Mouse (Mus musculus): ENCODE measurements around the gene Mob1a.

DNA sequence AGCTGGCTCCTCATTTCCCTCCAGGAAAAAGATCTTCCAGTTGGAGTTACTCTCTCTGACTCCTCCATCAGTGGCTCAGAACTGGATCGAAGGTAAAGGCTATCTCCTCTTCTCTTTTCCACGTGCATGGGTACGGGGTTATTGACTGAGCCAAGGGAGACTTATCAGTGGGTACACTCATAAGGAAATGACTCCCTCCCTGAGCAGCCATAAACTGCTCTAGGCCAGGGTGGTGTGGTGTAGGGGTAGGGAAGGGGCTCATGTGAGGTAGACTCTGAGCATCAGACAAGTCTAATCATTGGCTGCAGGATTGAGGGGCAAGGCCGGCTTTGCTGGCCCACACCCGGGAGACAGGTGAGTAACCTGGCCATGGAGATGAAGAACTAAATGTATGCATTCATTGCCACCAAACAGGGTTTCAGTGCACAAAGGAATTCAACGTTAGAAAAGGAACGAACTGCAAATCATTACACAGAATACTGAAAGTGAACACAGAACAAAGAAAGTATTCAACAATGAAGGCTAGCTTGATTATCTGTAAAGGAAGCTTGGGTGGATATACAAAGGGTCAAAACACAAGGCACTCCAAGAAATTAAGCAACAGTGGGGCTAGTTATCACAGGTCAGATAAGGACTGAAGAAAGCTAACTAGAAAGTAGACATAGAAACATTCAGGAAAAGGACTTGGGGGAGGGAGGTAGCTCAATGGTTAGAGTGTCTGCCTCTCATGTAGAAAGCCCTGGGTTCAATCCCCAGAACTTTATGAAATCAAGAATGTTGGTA is 25.2 kb upstream of the Mob1a start:
- no peak for TF ChIP-seq HCFC1 (IDR thresholded peaks at IDR 0.05; ENCODE audit: borderline replicate concordance, insufficient read depth, low read length)
- no peak for TF ChIP-seq CHD2 (IDR thresholded peaks at IDR 0.05; ENCODE audit: low read depth, low read length)
- TF ChIP-seq ZNF384 (IDR thresholded peaks at IDR 0.05; ENCODE audit: low read depth, low read length) = no peak

All from ES-E14 (cell line).